Mouse (Mus musculus): ENCODE measurements around the gene Insc. TPM values are rescaled to one million over a fixed set of nuclear protein-coding genes. Genes with fewer than 3 reads are reported as not detected.

Insc gene
- 1.3 and 3.4 TPM in 2 replicates for polyA plus RNA-seq (2012; rRNA removed)

GRCm38 (mm10) chr7:114743022-114743780 lies at the start of gene Insc:
Gene Insc, plus strand, starts transcription at chr7:114743694.

GRCm38 (mm10) chr7:114718300-114718699 lies 25.2 kb upstream of the Insc start, which contains the start of gene Calcb:
Gene Calcb, plus strand, starts transcription at chr7:114718643.

Other genes with a start within 250 kb of the Insc start
- 0.55 and 0.59 TPM in 2 replicates for gene Cyp2r1, start 180.7 kb upstream of the Insc start, polyA plus RNA-seq (2012; rRNA removed)
- gene Calca, start 107.3 kb upstream of the Insc start, polyA plus RNA-seq (2012; rRNA removed): 16.8 and 24.5 TPM in 2 replicates
- gene Calcb, start 25.1 kb upstream of the Insc start, polyA plus RNA-seq (2012; rRNA removed): 0.53 and 0.65 TPM in 2 replicates

All from central nervous system, embryonic 14 days (tissue).